Mouse (Mus musculus) heart, embryonic 16.5 days (tissue): ENCODE measurements around the gene Prim1. TPM values are rescaled to one million over a fixed set of nuclear protein-coding genes. Genes with fewer than 3 reads are reported as not detected.
"Not testable (repeated sequence)": the region's sequence is repeated elsewhere in the genome, so short reads cannot be mapped to it uniquely, and the experiment has no call there.

Source experiments
- ATAC-seq: fragments of 200-750 bp; cut with Nextera tagmentation; replicated peaks from 2 replicates; pipeline ENCODE4 v1.8.0; 2017; ENCODE audit warnings: moderate number of reproducible peaks; ENCODE audit not compliant: insufficient read depth, low FRiP score; ENCODE audit errors: extremely low read depth
- H3K27ac ChIP-seq: fragments of 300-500 bp; sonication (generic); 2 replicates; pipeline ENCODE4 v1.5.1; 2014; ENCODE audit warnings: mild to moderate bottlenecking, low read length, control low read depth, moderate library complexity
- H3K27me3 ChIP-seq: fragments of 300-500 bp; sonication (generic); 2 replicates; pipeline ENCODE4 v1.6.1; 2014; ENCODE audit warnings: low read length, mixed read lengths; ENCODE audit not compliant: control insufficient read depth, insufficient read depth
- H3K36me3 ChIP-seq: fragments of 300-500 bp; sonication (generic); 2 replicates; pipeline ENCODE4 v1.6.1; 2014; ENCODE audit not compliant: control insufficient read depth, insufficient read depth
- H3K4me1 ChIP-seq: fragments of 300-500 bp; sonication (generic); 2 replicates; pipeline ENCODE4 v1.6.1; 2014; ENCODE audit warnings: low read length, mixed read lengths; ENCODE audit not compliant: control insufficient read depth, insufficient read depth
- H3K4me2 ChIP-seq: fragments of 300-500 bp; sonication (generic); 2 replicates; pipeline ENCODE4 v1.6.1; 2014; ENCODE audit warnings: low read depth, mild to moderate bottlenecking, control low read depth, low read length
- H3K4me3 ChIP-seq: fragments of 300-500 bp; sonication (generic); 2 replicates; pipeline ENCODE4 v1.5.1; 2014; ENCODE audit warnings: mild to moderate bottlenecking, control low read depth, low read length
- H3K9ac ChIP-seq: fragments of 300-500 bp; sonication (generic); 2 replicates; pipeline ENCODE4 v1.6.1; 2014; ENCODE audit warnings: low read length, control low read depth
- H3K9me3 ChIP-seq: fragments of 300-500 bp; sonication (generic); replicated peaks from 2 replicates; pipeline ENCODE4 v1.6.1; 2016; ENCODE audit warnings: low read length; ENCODE audit not compliant: control insufficient read depth
- WGBS: fragments of 180-500 bp; shearing (Covaris S2); extraction: QIAGEN DNeasy Blood & Tissue Kit; methylation state at CpG from one replicate; pipeline ENCODE4 v1.1.7; 2014; 5-methylcytosine and 5-hydroxymethylcytosine counted together
- polyA plus RNA-seq: library from polyadenylated mRNA; unstranded; fragments of >200 nt; fragmentation: Nextera tagmentation; extraction: Ambion mirVana; gene quantifications from 2 replicates; pipeline ENCODE4 v1.2.1, GENCODE M21; 2015

The Prim1 gene
- polyA plus RNA-seq, 1 experiment from 2014 or later: 50.8 TPM

DNA sequence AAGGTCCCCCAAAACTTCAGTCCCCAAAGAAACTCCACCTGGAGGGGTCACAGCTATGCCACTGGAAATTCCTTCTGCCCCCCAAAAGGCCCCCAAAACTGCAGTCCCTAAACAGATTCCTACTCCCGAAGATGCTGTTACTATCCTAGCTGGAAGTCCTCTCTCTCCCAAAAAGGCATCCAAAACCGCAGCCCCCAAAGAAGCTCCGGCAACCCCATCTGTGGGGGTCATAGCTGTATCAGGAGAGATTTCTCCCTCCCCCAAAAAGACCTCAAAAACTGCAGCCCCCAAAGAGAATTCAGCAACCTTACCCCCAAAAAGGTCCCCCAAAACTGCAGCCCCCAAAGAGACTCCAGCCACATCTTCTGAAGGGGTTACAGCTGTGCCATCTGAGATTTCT lies 27.5 kb downstream of the Prim1 start:
- peak overlapping the region; percentile 22 for H3K9ac ChIP-seq
- H3K9me3 ChIP-seq: no peaks in the 10 kb centered on the region
- H3K4me2 ChIP-seq: no peak overlapping the region
- H3K4me1 ChIP-seq: peaks cover 63% of the 10 kb centered on the region
- H3K27me3 ChIP-seq: no peaks in the 10 kb centered on the region
- 83% methylated on average over 3 of the region's 3 CpGs for WGBS
- H3K4me3 ChIP-seq: no peak overlapping the region
- no peak overlapping the region for H3K27ac ChIP-seq
- H3K36me3 ChIP-seq: peaks cover 47% of the 10 kb centered on the region
- no peak for ATAC-seq

DNA sequence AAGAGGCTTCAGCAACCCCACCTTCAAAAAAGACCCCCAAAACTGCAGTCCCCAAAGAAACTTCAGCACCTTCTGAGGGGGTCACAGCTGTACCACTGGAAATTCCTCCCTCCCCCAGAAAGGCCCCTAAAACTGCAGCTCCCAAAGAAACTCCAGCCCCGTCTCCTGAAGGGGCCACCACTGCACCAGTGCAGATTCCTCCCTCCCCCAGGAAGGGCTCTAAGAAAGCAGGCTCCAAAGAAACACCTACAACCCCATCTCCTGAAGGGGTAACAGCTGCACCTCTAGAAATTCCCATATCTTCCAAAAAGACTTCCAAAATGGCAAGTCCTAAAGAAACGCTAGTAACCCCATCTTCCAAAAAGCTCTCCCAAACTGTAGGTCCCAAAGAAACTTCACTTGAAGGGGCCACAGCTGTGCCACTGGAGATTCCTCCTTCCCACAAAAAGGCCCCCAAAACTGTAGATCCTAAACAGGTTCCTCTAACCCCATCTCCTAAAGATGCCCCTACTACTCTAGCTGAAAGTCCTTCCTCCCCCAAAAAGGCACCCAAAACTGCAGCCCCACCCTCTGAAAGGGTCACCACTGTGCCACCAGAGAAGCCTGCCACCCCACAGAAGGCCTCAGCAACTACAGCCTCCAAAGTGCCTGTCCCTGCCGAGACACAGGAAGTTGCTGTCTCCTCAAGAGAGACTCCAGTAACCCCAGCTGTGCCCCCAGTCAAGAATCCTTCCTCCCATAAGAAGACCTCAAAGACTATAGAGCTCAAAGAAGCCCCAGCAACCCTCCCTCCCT lies 28.3 kb downstream of the Prim1 start:
- ATAC-seq: peak; percentile 26; the same call in 1 of the 2 replicates
- H3K27ac ChIP-seq: peak overlapping the region; percentile 65
- 0 out of 2 replicates have a peak overlapping the region, but pooled peaks have one; percentile 11 for H3K4me2 ChIP-seq
- WGBS: 45% methylated on average over 3 of the region's 3 CpGs
- no peak overlapping the region for H3K4me3 ChIP-seq
- peak overlapping the region; percentile 22 for H3K9ac ChIP-seq
- H3K36me3 ChIP-seq: peaks cover 55% of the 10 kb centered on the region
- peaks cover 57% of the 10 kb centered on the region for H3K4me1 ChIP-seq
- H3K27me3 ChIP-seq: no peaks in the 10 kb centered on the region
- no peaks in the 10 kb centered on the region for H3K9me3 ChIP-seq

DNA sequence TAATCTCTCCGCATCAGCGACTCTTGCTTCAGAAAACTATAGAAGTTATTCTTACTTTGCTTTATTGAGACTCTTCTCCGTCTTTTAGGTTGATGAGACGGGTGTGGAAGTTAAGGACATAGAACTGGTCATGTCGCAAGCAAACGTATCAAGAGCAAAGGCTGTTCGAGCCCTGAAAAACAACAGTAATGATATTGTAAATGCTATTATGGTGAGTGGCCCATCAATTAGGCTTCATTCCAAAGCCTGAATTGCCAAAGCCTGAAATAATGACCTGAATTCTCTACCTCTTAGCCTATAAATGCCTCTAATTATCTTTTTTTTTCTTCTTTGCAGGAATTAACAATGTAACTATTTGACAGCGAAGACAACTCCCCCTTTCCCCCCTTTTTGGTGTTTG lies 33.2 kb downstream of the Prim1 start:
- no peak overlapping the region for H3K4me2 ChIP-seq
- no peak overlapping the region for H3K27ac ChIP-seq
- H3K4me1 ChIP-seq: peaks cover 18% of the 10 kb centered on the region
- no peak overlapping the region for H3K9ac ChIP-seq
- peaks cover 60% of the 10 kb centered on the region for H3K36me3 ChIP-seq
- H3K27me3 ChIP-seq: no peaks in the 10 kb centered on the region
- ATAC-seq: no peak
- H3K9me3 ChIP-seq: no peaks in the 10 kb centered on the region
- WGBS: 93% methylated on average over 8 of the region's 8 CpGs
- no peak overlapping the region for H3K4me3 ChIP-seq

DNA sequence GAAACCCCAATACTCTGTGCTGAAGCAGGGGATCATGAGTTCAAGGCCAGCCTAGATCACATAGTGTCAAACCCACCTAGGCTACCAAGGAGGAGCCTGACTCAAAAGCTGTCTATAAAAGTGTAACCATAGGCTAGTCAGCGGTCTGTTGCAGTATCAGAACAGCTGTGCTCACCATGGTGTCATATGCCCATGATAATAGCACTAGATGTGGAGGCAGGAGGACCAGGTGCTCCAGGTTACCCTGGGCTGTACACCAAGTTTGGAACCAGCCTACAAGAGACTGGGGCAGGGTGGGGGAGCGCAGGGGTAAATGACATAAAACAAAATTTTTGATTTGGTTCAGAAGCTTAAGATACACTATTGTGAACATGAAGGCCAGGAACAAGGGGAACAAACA lies 34.8 kb downstream of the Prim1 start:
- H3K4me1 ChIP-seq: peaks cover 5% of the 10 kb centered on the region
- ATAC-seq: no peak
- H3K9ac ChIP-seq: no peak overlapping the region
- H3K9me3 ChIP-seq: no peaks in the 10 kb centered on the region
- peaks cover 56% of the 10 kb centered on the region for H3K36me3 ChIP-seq
- WGBS: 97% methylated on average over 2 of the region's 2 CpGs
- no peak overlapping the region for H3K4me2 ChIP-seq
- no peaks in the 10 kb centered on the region for H3K27me3 ChIP-seq
- no peak overlapping the region for H3K27ac ChIP-seq
- no peak overlapping the region for H3K4me3 ChIP-seq

DNA sequence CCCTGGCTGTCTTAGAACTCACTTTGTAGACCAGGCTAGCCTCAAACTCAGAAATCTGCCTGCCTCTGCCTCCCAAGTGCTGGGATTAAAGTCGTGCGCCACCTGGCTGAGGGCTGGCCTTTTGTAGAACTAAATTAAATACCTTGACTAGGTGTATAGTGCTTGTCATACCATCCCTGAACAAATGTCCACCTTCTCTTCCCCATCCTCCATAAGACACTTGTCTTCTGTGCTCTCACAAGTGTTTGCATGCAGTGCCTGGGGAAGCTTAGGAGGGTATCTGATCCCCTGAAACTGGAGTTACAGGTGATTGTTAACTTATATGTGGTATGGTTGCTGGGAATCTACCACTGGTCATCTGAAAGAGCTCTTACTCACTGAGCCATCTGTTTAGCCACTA lies 35.4 kb downstream of the Prim1 start:
- Histone ChIP-seq H3K9ac (no peak overlapping the region), H3K4me1 (no peaks in the 10 kb centered on the region), H3K27me3 (no peaks in the 10 kb centered on the region), H3K27ac (no peak overlapping the region), H3K36me3 (peaks cover 55% of the 10 kb centered on the region), H3K9me3 (no peaks in the 10 kb centered on the region), H3K4me2 (no peak overlapping the region), H3K4me3 (no peak overlapping the region)
- no peak; the same call in 1 of the 2 replicates for ATAC-seq
- 85% methylated on average over 2 of the region's 2 CpGs for WGBS

DNA sequence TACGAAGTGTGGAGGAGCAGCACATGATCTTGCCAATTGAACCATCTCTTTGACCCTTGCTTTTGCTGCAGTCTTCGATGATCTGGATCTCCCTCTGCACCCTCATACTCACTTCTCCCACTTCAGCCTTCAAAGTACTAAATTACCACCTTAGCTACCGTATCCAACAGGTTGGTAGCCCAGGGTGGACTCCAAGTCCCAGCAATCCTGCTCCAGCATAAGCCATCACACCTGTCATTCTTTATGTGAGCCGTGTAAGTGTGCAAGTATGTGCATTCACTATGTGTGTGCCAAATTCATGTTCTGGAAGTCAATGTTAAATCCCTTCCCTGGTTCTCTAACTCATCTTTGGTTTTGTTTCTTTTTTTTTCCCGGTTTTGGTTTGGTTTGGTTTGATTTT lies 36.6 kb downstream of the Prim1 start:
- Histone ChIP-seq H3K27ac (no peak overlapping the region), H3K27me3 (no peaks in the 10 kb centered on the region), H3K4me2 (no peak overlapping the region), H3K9me3 (no peaks in the 10 kb centered on the region), H3K4me1 (no peaks in the 10 kb centered on the region), H3K9ac (no peak overlapping the region), H3K36me3 (peaks cover 43% of the 10 kb centered on the region), H3K4me3 (no peak overlapping the region)
- WGBS: 95% methylated on average over 5 of the region's 5 CpGs
- no peak for ATAC-seq

DNA sequence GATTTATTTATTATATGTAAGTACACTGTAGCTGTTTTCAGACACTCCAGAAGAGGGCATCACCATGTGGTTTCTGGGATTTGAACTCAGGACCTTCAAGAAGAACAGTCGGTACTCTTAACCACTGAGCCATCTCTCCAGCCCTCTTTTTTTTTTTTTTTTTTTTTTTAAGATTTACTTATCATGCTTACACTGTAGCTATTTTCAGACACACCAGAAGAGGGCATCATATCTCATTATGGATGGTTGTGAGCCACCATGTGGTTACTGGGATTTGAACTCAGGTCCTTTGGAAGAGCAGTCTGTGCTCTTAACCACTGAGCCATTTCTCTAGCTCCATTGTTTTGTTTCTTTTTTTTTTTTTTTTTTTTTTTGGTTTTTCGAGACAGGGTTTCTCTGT lies 37.2 kb downstream of the Prim1 start:
- 87% methylated on average over 1 of the region's 2 CpGs for WGBS
- ATAC-seq, H3K4me1 ChIP-seq, H3K27me3 ChIP-seq, H3K4me2 ChIP-seq, H3K9me3 ChIP-seq, H3K27ac ChIP-seq, H3K9ac ChIP-seq, H3K4me3 ChIP-seq: not testable (repeated sequence)
- H3K36me3 ChIP-seq: peaks cover 39% of the 10 kb centered on the region

DNA sequence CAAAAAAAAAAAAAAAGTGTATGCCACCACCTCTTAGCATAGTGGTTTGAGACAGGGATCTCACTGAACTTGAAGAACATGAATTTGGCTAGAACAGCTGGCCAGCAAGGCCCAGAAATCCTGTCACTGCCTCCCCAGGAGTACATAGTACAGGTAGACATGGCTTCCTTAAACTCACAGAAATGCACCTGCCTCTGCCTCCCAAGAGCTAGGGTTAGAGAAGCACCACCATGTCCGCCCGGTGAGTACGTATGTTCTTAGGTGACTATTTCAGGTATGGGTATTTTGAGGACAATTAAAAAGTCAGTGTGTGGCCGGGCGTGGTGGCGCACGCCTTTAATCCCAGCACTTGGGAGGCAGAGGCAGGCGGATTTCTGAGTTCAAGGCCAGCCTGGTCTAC lies 38.0 kb downstream of the Prim1 start:
- Histone ChIP-seq H3K27ac (no peak overlapping the region), H3K9me3 (no peaks in the 10 kb centered on the region), H3K4me2 (no peak overlapping the region), H3K36me3 (peaks cover 31% of the 10 kb centered on the region), H3K4me3 (no peak overlapping the region), H3K9ac (no peak overlapping the region), H3K27me3 (no peaks in the 10 kb centered on the region), H3K4me1 (peaks cover 5% of the 10 kb centered on the region)
- ATAC-seq: no peak
- WGBS: 93% methylated on average over 8 of the region's 8 CpGs

DNA sequence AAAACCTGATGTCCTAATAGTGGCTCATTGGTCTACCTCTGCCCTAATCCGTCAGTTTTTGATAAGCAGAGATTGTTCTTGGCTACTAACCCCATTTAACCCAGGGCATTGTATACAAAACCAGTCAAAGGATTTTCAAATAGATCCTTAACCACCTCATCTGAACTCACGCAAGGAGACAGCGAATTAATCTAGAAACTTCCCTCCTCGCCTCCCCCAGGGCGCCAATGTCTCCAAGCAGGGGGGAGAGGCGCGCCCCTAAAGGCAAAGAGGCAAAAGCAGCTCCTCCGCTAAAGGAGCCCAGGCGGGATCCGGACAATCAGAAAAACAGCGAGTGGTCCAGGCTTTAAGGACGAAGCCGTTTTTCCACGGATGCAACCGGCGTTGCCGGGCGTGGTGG lies 43.2 kb downstream of the Prim1 start:
- peak overlapping the region; percentile 97 for H3K4me2 ChIP-seq
- WGBS: under 1% methylated on average over 18 of the region's 18 CpGs
- peak; percentile 6; the same call in 1 of the 2 replicates for ATAC-seq

More for the DNA sequence above, 43.2 kb downstream of the Prim1 start:
- H3K27ac ChIP-seq: peak overlapping the region; percentile 93
- peaks cover 20% of the 10 kb centered on the region for H3K4me1 ChIP-seq
- H3K27me3 ChIP-seq: no peaks in the 10 kb centered on the region
- peak overlapping the region; percentile 84 for H3K9ac ChIP-seq
- no peaks in the 10 kb centered on the region for H3K36me3 ChIP-seq
- H3K4me3 ChIP-seq: peak overlapping the region; percentile 98
- no peaks in the 10 kb centered on the region for H3K9me3 ChIP-seq
